Mouse (Mus musculus) gastrocnemius, adult 8-10 months (tissue): ENCODE measurements around the gene Trim29. TPM values are rescaled to one million over a fixed set of nuclear protein-coding genes. Genes with fewer than 3 reads are reported as not detected.

ENCODE experiments used
- DNase-seq, 2 experiments: peaks; one replicate each; pipeline ENCODE4 v3.0.0; 2022; ENCODE audit warnings: low spot score in 2 of 2
- total RNA-seq, 4 experiments: library from RNA; stranded (reverse); gene quantifications; 2 replicates each; pipeline ENCODE4 v1.2.4; 2022

Gene Trim29
- total RNA-seq, 4 experiments from 2014 or later: not detected

- DNase-seq: no peak
These were observed 73.2 kb downstream of the Trim29 start for GRCm38 (mm10) chr9:43383871-43384270.

GRCm38 (mm10) chr9:43384400-43384799 is 73.8 kb downstream of the Trim29 start:
- DNase-seq: no peak

Other genes starting within 250 kb of the Trim29 start
- 10 to 100 TPM; 41.1 to 64.5 (median 52.8) TPM for gene Arhgef12, start 203.6 kb upstream of the Trim29 start, total RNA-seq
- gene Tmem136, start 194.3 kb upstream of the Trim29 start, total RNA-seq: 1 to 10 TPM; 1.4 to 2.9 (median 2.5) TPM
- not detected for gene Pou2f3, start 100.5 kb upstream of the Trim29 start, total RNA-seq
- 1 to 10 TPM; 2.7 to 5.9 (median 4.8) TPM for gene Oaf, start 70.9 kb upstream of the Trim29 start, total RNA-seq